ENCODE assay signal across 17 mouse cellular contexts in genomic region chr3:68479266-68479665, GRCm38 (mm10).
A peak's percentile ranks its signal among the peaks of the same experiment; 100 is the strongest.
DNase-seq lines count a peak whose midpoint lies in the region; ATAC-seq and TF ChIP-seq lines count a peak whose summit lies in the region.
"Had no signal": no experiment of that assay in that cellular context is flagged by ENCODE, and none has a peak within 500 bp of the region (broad histone marks: within the 10 kb centered on the region; RNA-seq: fewer than 3 reads in every experiment).

No protein-coding gene starts in this region.

- no peaks in the 10 kb centered on the region for H3K36me3 ChIP-seq in hindbrain, embryonic 16.5 days (ENCODE audit: control insufficient read depth, insufficient read depth, low read length)
- H3K36me3 ChIP-seq in hindbrain, embryonic 13.5 days = no peaks in the 10 kb centered on the region
- H3K36me3 ChIP-seq in midbrain, embryonic 11.5 days (ENCODE audit: control insufficient read depth, insufficient read depth, low read length) = no peaks in the 10 kb centered on the region
- H3K36me3 ChIP-seq in midbrain, embryonic 13.5 days = no peaks in the 10 kb centered on the region
- H3K36me3 ChIP-seq in kidney, adult 2 months (ENCODE audit: control insufficient read depth, insufficient read depth, low read length) = no peaks in the 10 kb centered on the region
- H3K36me3 ChIP-seq: embryonic facial prominence, embryonic 10.5 days; heart, embryonic 12.5 days had no signal

- no peaks in the 10 kb centered on the region for H3K27me3 ChIP-seq in hindbrain, embryonic 16.5 days (replicated peaks; ENCODE audit: control insufficient read depth, insufficient read depth, low read length)
- H3K27me3 ChIP-seq in hindbrain, embryonic 13.5 days = 0 out of 2 replicates have a peak, but pooled peaks cover 5% of the 10 kb centered on the region
- H3K27me3 ChIP-seq in midbrain, embryonic 11.5 days (ENCODE audit: control insufficient read depth, insufficient read depth, low read length) = no peaks in the 10 kb centered on the region
- no peaks in the 10 kb centered on the region; the same call in 1 of the 2 replicates for H3K27me3 ChIP-seq in midbrain, embryonic 13.5 days
- no peaks in the 10 kb centered on the region for H3K27me3 ChIP-seq in kidney, adult 2 months (replicated peaks; ENCODE audit: control insufficient read depth, insufficient read depth, low read length)
- H3K27me3 ChIP-seq: forebrain, embryonic 13.5 days; heart, embryonic 12.5 days had no signal

- peak; percentile 10 to 22 for DNase-seq in cerebellum, postnatal 36 days
- no peak for DNase-seq in cerebellum, adult 8-10 months
- peak; percentile 69 for DNase-seq in midbrain, embryonic 11.5 days (ENCODE audit: low spot score, missing footprints)
- DNase-seq in kidney, adult 2 months = no peak
- DNase-seq: adrenal gland, adult 2 months; adrenal gland, postnatal 25 days; forebrain, postnatal 0 days; gastrocnemius, postnatal 10 days; heart, postnatal 36 days; kidney, adult 11 months had no signal

- H3K27ac ChIP-seq in hindbrain, embryonic 16.5 days (ENCODE audit: low read depth, low read length) = no peak overlapping the region
- no peak overlapping the region for H3K27ac ChIP-seq in hindbrain, embryonic 13.5 days
- no peak overlapping the region for H3K27ac ChIP-seq in midbrain, embryonic 11.5 days (ENCODE audit: low read depth, low read length)
- H3K27ac ChIP-seq in midbrain, embryonic 13.5 days = no peak overlapping the region
- H3K27ac ChIP-seq in kidney, adult 2 months (ENCODE audit: insufficient read depth, low read depth, low read length) = no peak overlapping the region
- H3K27ac ChIP-seq: embryonic facial prominence, embryonic 10.5 days; forebrain, embryonic 13.5 days; hindbrain, postnatal 0 days had no signal

- H3K4me1 ChIP-seq in hindbrain, embryonic 16.5 days (ENCODE audit: control insufficient read depth, insufficient read depth, low read depth, low read length) = no peaks in the 10 kb centered on the region
- H3K4me1 ChIP-seq in hindbrain, embryonic 13.5 days (replicated peaks) = 0 out of 2 replicates have a peak, but pooled peaks cover 3% of the 10 kb centered on the region
- peaks cover 4% of the 10 kb centered on the region; the same call in 1 of the 2 replicates for H3K4me1 ChIP-seq in midbrain, embryonic 11.5 days (ENCODE audit: control insufficient read depth, insufficient read depth, low read length)
- peaks cover 3% of the 10 kb centered on the region; the same call in 1 of the 2 replicates for H3K4me1 ChIP-seq in midbrain, embryonic 13.5 days (replicated peaks)
- peaks cover 3% of the 10 kb centered on the region; the same call in 1 of the 2 replicates for H3K4me1 ChIP-seq in kidney, adult 2 months (ENCODE audit: control insufficient read depth, insufficient read depth, low read length)
- H3K4me1 ChIP-seq: forebrain, embryonic 13.5 days had no signal

- no peak for TF ChIP-seq POLR2A in kidney, adult 2 months (IDR thresholded peaks at IDR 0.05; ENCODE audit: low read depth, low read length)

- no peak overlapping the region for H3K4me3 ChIP-seq in hindbrain, embryonic 16.5 days (ENCODE audit: low read length)
- H3K4me3 ChIP-seq in hindbrain, embryonic 13.5 days = no peak overlapping the region
- H3K4me3 ChIP-seq in midbrain, embryonic 11.5 days (ENCODE audit: low read depth, low read length) = no peak overlapping the region
- no peak overlapping the region for H3K4me3 ChIP-seq in midbrain, embryonic 13.5 days (replicated peaks)
- H3K4me3 ChIP-seq in kidney, adult 2 months (ENCODE audit: insufficient read depth, low read depth, low read length) = no peak overlapping the region
- H3K4me3 ChIP-seq: embryonic facial prominence, embryonic 10.5 days; forebrain, embryonic 13.5 days; heart, embryonic 12.5 days had no signal

- H3K4me2 ChIP-seq in hindbrain, embryonic 16.5 days (ENCODE audit: low read length) = no peak overlapping the region
- H3K4me2 ChIP-seq in hindbrain, embryonic 13.5 days = no peak overlapping the region
- no peak overlapping the region for H3K4me2 ChIP-seq in midbrain, embryonic 11.5 days
- H3K4me2 ChIP-seq in midbrain, embryonic 13.5 days (replicated peaks) = no peak overlapping the region
- H3K4me2 ChIP-seq: forebrain, embryonic 13.5 days; heart, embryonic 12.5 days had no signal

- TF ChIP-seq CTCF in kidney, adult 2 months (conservative IDR thresholded peaks at IDR 0.05; ENCODE audit: insufficient read depth, insufficient read length, low read depth, low read length) = no peak

- no peak overlapping the region for H3K9ac ChIP-seq in hindbrain, embryonic 16.5 days (ENCODE audit: low read depth, low read length)
- no peak overlapping the region for H3K9ac ChIP-seq in hindbrain, embryonic 13.5 days
- no peak overlapping the region for H3K9ac ChIP-seq in midbrain, embryonic 11.5 days (ENCODE audit: low read length)
- H3K9ac ChIP-seq in midbrain, embryonic 13.5 days (replicated peaks) = no peak overlapping the region
- H3K9ac ChIP-seq: forebrain, embryonic 13.5 days; forebrain, postnatal 0 days; heart, embryonic 12.5 days had no signal

- 82% methylated on average over 6 of the region's 6 CpGs for WGBS in hindbrain, embryonic 16.5 days
- WGBS in hindbrain, embryonic 13.5 days = 86% methylated on average over 6 of the region's 6 CpGs
- WGBS in midbrain, embryonic 11.5 days = 92% methylated on average over 6 of the region's 6 CpGs
- 89% methylated on average over 6 of the region's 6 CpGs for WGBS in midbrain, embryonic 13.5 days
- WGBS in kidney, adult 2 months = 84% methylated on average over 6 of the region's 6 CpGs

- no peaks in the 10 kb centered on the region for H3K9me3 ChIP-seq in hindbrain, embryonic 16.5 days (ENCODE audit: control insufficient read depth, low read length)
- H3K9me3 ChIP-seq in hindbrain, embryonic 13.5 days = no peaks in the 10 kb centered on the region
- no peaks in the 10 kb centered on the region for H3K9me3 ChIP-seq in midbrain, embryonic 11.5 days (ENCODE audit: control insufficient read depth, low read length)
- no peaks in the 10 kb centered on the region for H3K9me3 ChIP-seq in midbrain, embryonic 13.5 days
- H3K9me3 ChIP-seq: embryonic facial prominence, embryonic 10.5 days; forebrain, embryonic 13.5 days; heart, embryonic 12.5 days had no signal

- ATAC-seq in hindbrain, embryonic 16.5 days = peak; percentile 20; the same call in 1 of the 2 replicates
- no peak for ATAC-seq in hindbrain, embryonic 13.5 days (ENCODE audit: low FRiP score)
- no peak for ATAC-seq in midbrain, embryonic 11.5 days (ENCODE audit: low FRiP score)
- ATAC-seq in midbrain, embryonic 13.5 days = no peak
- ATAC-seq: forebrain, embryonic 13.5 days; forebrain, postnatal 0 days; hindbrain, postnatal 0 days had no signal

Comparison
In these comparisons a context has a peak if more than half of its experiments do, and no peak if none do; other contexts are left out.
1. DNase-seq: peak in cerebellum, postnatal 36 days (2 of 2) and midbrain, embryonic 11.5 days (single experiment); none in cerebellum, adult 8-10 months (single experiment) and kidney, adult 2 months (single experiment).